Mouse (Mus musculus) heart, embryonic 12.5 days (tissue): Measurements from ENCODE around the gene Otop2. TPM values are rescaled to one million over a fixed set of nuclear protein-coding genes. Genes with fewer than 3 reads are reported as not detected.

Experiments
- ATAC-seq: fragments of 200-750 bp; cut with Nextera tagmentation; 2 replicates; pipeline ENCODE4 v1.8.0; 2017; ENCODE audit warnings: moderate TSS enrichment, moderate library complexity; ENCODE audit not compliant: insufficient number of reproducible peaks, low FRiP score
- H3K27ac ChIP-seq: fragments of 300-500 bp; sonication (generic); 2 replicates; pipeline ENCODE4 v1.5.1; 2016; ENCODE audit warnings: mild to moderate bottlenecking, moderate library complexity; ENCODE audit not compliant: poor library complexity, severe bottlenecking
- H3K27me3 ChIP-seq: fragments of 300-500 bp; sonication (generic); replicated peaks from 2 replicates; pipeline ENCODE4 v1.6.1; 2016; ENCODE audit warnings: mild to moderate bottlenecking, moderate library complexity
- H3K36me3 ChIP-seq: fragments of 300-500 bp; sonication (generic); 2 replicates; pipeline ENCODE4 v1.6.1; 2016; ENCODE audit warnings: mild to moderate bottlenecking, moderate library complexity
- H3K4me1 ChIP-seq: fragments of 300-500 bp; sonication (generic); replicated peaks from 2 replicates; pipeline ENCODE4 v1.6.1; 2016; ENCODE audit warnings: mild to moderate bottlenecking
- H3K4me2 ChIP-seq: fragments of 300-500 bp; sonication (generic); 2 replicates; pipeline ENCODE4 v1.6.1; 2016; ENCODE audit warnings: mild to moderate bottlenecking, moderate library complexity
- H3K4me3 ChIP-seq: fragments of 300-500 bp; sonication (generic); 2 replicates; pipeline ENCODE4 v1.5.1; 2016; ENCODE audit warnings: mild to moderate bottlenecking
- H3K9ac ChIP-seq: fragments of 300-500 bp; sonication (generic); 2 replicates; pipeline ENCODE4 v1.6.1; 2016; ENCODE audit warnings: mild to moderate bottlenecking, moderate library complexity
- H3K9me3 ChIP-seq: fragments of 300-500 bp; sonication (generic); replicated peaks from 2 replicates; pipeline ENCODE4 v1.6.1; 2016; ENCODE audit warnings: mild to moderate bottlenecking, moderate library complexity
- WGBS: fragments of 180-500 bp; shearing (Covaris S2); methylation state at CpG from one replicate; pipeline ENCODE4 v1.1.7; 2016; 5-methylcytosine and 5-hydroxymethylcytosine counted together
- polyA plus RNA-seq: library from polyadenylated mRNA; unstranded; fragments of >200 nt; fragmentation: Nextera tagmentation; extraction: Ambion mirVana; gene quantifications from 2 replicates; pipeline ENCODE4 v1.2.1, GENCODE M21; 2016

The Otop2 gene
- polyA plus RNA-seq, result not detected in 2 replicates

- Histone ChIP-seq H3K27me3 (peaks cover 33% of the 10 kb centered on the region), H3K4me3 (no peak within 1 kb of the TSS), H3K9me3 (no peaks in the 10 kb centered on the region), H3K36me3 (no peaks in the 10 kb centered on the region), H3K4me1 (peaks cover 15% of the 10 kb centered on the region), H3K4me2 (no peak within 1 kb of the TSS), H3K9ac (no peak within 1 kb of the TSS), H3K27ac (no peak within 1 kb of the TSS)
- no peak for ATAC-seq
- 34% methylated on average over 8 of the region's 8 CpGs for WGBS
These were observed at the start of gene Otop2 for GRCm38 (mm10) chr11:115306863-115307262. Gene Otop2 (plus strand): TSS chr11:115307163.

GRCm38 (mm10) chr11:115257775-115258510, 49.0 kb upstream of the Otop2 start:
- H3K27me3 ChIP-seq, result peaks cover 100% of the 10 kb centered on the region
- 14% methylated on average over 59 of the region's 59 CpGs for WGBS
- H3K27ac ChIP-seq, result no peak overlapping the region
- no peaks in the 10 kb centered on the region for H3K9me3 ChIP-seq
- peaks cover 8% of the 10 kb centered on the region for H3K4me1 ChIP-seq
- no peak overlapping the region for H3K9ac ChIP-seq
- peak overlapping the region; percentile 32 for H3K4me2 ChIP-seq
- peak overlapping the region; percentile 14; the same call in 1 of the 2 replicates for H3K4me3 ChIP-seq
- no peaks in the 10 kb centered on the region for H3K36me3 ChIP-seq
- ATAC-seq, result no peak

GRCm38 (mm10) chr11:115259134-115259533, 47.8 kb upstream of the Otop2 start:
- no peak overlapping the region for H3K9ac ChIP-seq
- WGBS, result 64% methylated on average over 4 of the region's 4 CpGs
- no peak overlapping the region for H3K27ac ChIP-seq
- no peak overlapping the region for H3K4me3 ChIP-seq
- no peaks in the 10 kb centered on the region for H3K36me3 ChIP-seq
- H3K27me3 ChIP-seq, result peaks cover 100% of the 10 kb centered on the region
- H3K4me2 ChIP-seq, result no peak overlapping the region
- H3K9me3 ChIP-seq, result no peaks in the 10 kb centered on the region
- no peak for ATAC-seq
- peaks cover 8% of the 10 kb centered on the region for H3K4me1 ChIP-seq

- peaks cover 28% of the 10 kb centered on the region for H3K4me1 ChIP-seq
- ATAC-seq, result no peak
- H3K4me3 ChIP-seq, result no peak overlapping the region
- 60% methylated on average over 11 of the region's 11 CpGs for WGBS
- no peaks in the 10 kb centered on the region for H3K36me3 ChIP-seq
- peaks cover 100% of the 10 kb centered on the region for H3K27me3 ChIP-seq
- no peak overlapping the region for H3K9ac ChIP-seq
- no peak overlapping the region for H3K4me2 ChIP-seq
- H3K9me3 ChIP-seq, result no peaks in the 10 kb centered on the region
- no peak overlapping the region for H3K27ac ChIP-seq
These were observed 44.0 kb upstream of the Otop2 start for GRCm38 (mm10) chr11:115262954-115263353.

- Histone ChIP-seq H3K4me3 (no peak overlapping the region), H3K27ac (no peak overlapping the region), H3K9ac (no peak overlapping the region), H3K4me1 (peaks cover 24% of the 10 kb centered on the region), H3K27me3 (peaks cover 100% of the 10 kb centered on the region), H3K36me3 (peaks cover 10% of the 10 kb centered on the region), H3K9me3 (no peaks in the 10 kb centered on the region), H3K4me2 (no peak overlapping the region)
- ATAC-seq, result no peak
- 57% methylated on average over 7 of the region's 7 CpGs for WGBS
These were observed 42.7 kb upstream of the Otop2 start for GRCm38 (mm10) chr11:115264136-115264861.

- Histone ChIP-seq H3K27ac (no peak overlapping the region), H3K4me3 (peak overlapping the region; percentile 34), H3K4me2 (peak overlapping the region; percentile 89), H3K36me3 (peaks cover 13% of the 10 kb centered on the region), H3K9ac (peak overlapping the region; percentile 31; the same call in 1 of the 2 replicates), H3K4me1 (peaks cover 24% of the 10 kb centered on the region), H3K9me3 (no peaks in the 10 kb centered on the region), H3K27me3 (peaks cover 99% of the 10 kb centered on the region)
- no peak for ATAC-seq
- 7% methylated on average over 39 of the region's 39 CpGs for WGBS
These were observed 41.9 kb upstream of the Otop2 start for GRCm38 (mm10) chr11:115264862-115265668.

- peak overlapping the region; percentile 89 for H3K4me2 ChIP-seq
- H3K27me3 ChIP-seq, result peaks cover 91% of the 10 kb centered on the region
- H3K9ac ChIP-seq, result no peak overlapping the region
- peak overlapping the region; percentile 50 for H3K4me3 ChIP-seq
- no peaks in the 10 kb centered on the region for H3K9me3 ChIP-seq
- H3K4me1 ChIP-seq, result peaks cover 27% of the 10 kb centered on the region
- peaks cover 13% of the 10 kb centered on the region for H3K36me3 ChIP-seq
- H3K27ac ChIP-seq, result no peak overlapping the region
- 4% methylated on average over 20 of the region's 20 CpGs for WGBS
- ATAC-seq, result no peak
These were observed 41.1 kb upstream of the Otop2 start for GRCm38 (mm10) chr11:115265771-115266399.

- WGBS, result 0% methylated on average over 22 of the region's 22 CpGs
These were observed 40.6 kb upstream of the Otop2 start for GRCm38 (mm10) chr11:115266400-115266778.

GRCm38 (mm10) chr11:115267061-115267883, 39.7 kb upstream of the Otop2 start, which contains the start of gene Grin2c:
Gene Grin2c (minus strand): TSS chr11:115267243.
- H3K4me1 ChIP-seq, result peaks cover 27% of the 10 kb centered on the region
- H3K9me3 ChIP-seq, result no peaks in the 10 kb centered on the region
- H3K27me3 ChIP-seq, result peaks cover 84% of the 10 kb centered on the region
- no peak within 1 kb of the TSS for H3K27ac ChIP-seq
- peak within 1 kb of the TSS; percentile 69 for H3K9ac ChIP-seq
- ATAC-seq, result no peak
- 6% methylated on average over 49 of the region's 50 CpGs for WGBS
- peak within 1 kb of the TSS; percentile 50 for H3K4me3 ChIP-seq
- H3K4me2 ChIP-seq, result peak within 1 kb of the TSS; percentile 89
- H3K36me3 ChIP-seq, result peaks cover 13% of the 10 kb centered on the region

More at GRCm38 (mm10) chr11:115266400-115266778, 40.6 kb upstream of the Otop2 start:
- Histone ChIP-seq H3K4me3 (peak overlapping the region; percentile 50), H3K9ac (peak overlapping the region; percentile 69; the same call in 1 of the 2 replicates), H3K27me3 (peaks cover 86% of the 10 kb centered on the region), H3K27ac (no peak overlapping the region), H3K9me3 (no peaks in the 10 kb centered on the region), H3K4me1 (peaks cover 27% of the 10 kb centered on the region), H3K4me2 (peak overlapping the region; percentile 89), H3K36me3 (peaks cover 13% of the 10 kb centered on the region)
- no peak for ATAC-seq

GRCm38 (mm10) chr11:115267958-115268357, 39.0 kb upstream of the Otop2 start:
- Histone ChIP-seq H3K4me2 (no peak overlapping the region), H3K27me3 (peaks cover 77% of the 10 kb centered on the region), H3K9ac (no peak overlapping the region), H3K9me3 (no peaks in the 10 kb centered on the region), H3K4me1 (peaks cover 27% of the 10 kb centered on the region), H3K36me3 (peaks cover 13% of the 10 kb centered on the region), H3K4me3 (no peak overlapping the region), H3K27ac (no peak overlapping the region)
- no peak for ATAC-seq
- 72% methylated on average over 11 of the region's 11 CpGs for WGBS
